Mouse (Mus musculus): ENCODE measurements around the gene Fam83e. TPM values are rescaled to one million over a fixed set of nuclear protein-coding genes. Genes with fewer than 3 reads are reported as not detected.

Fam83e gene
- polyA plus RNA-seq, 1 experiment from 2014 or later: 0.28 TPM

DNA sequence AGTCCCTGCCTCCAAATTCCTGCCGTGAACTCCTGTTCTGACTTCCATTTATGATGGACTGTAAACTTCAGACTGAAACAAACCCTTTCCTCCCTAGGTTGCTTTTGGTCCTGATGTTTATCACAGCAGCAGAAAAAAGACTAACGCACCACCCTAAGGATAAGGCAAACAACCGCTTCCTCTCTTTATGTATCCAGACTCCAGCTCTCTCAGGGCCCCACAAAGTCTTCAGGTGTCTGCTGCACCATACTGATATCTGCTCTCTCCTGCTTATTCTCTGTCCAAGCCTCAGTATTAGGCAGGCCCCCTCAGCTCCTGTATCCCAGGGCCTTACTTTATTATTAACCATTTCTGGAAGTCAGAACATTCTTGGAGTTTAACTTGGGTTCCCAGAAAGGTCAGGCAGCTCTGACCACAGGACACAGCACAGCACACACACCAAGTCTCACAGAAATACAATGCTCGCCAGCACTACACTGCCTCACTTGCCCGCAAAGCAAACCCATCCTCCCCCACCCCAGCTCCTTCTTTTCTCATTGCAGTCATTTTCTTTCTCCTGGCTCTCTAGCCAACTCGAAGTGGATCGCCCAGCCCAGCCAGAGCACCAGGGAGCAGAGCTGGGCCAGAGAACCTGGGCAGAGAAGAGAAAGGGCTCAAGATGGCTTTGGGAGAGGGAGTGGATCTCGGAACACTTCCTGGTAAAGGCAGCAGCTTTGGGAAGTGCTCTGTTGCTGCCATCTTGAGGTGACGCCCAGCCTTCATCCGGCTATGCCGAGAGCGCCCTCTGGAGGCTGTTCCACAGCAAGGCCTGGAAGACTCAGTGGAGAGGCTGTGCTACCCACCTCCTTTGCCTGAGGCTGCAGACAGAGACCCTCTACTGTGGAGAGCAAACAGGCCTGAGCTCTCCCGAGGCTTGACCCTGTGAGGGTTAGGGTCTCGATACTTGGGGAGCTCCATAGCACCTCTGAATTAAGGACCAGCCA lies 38.6 kb upstream of the Fam83e start:
- Histone ChIP-seq H3K27me3 (ENCODE audit: insufficient read depth, low read length) (no peaks in the 10 kb centered on the region), H3K4me3 (replicated peaks; ENCODE audit: low read depth, low read length) (no peak overlapping the region), H3K9ac (ENCODE audit: low read depth, low read length) (peak overlapping the region; percentile 42; the same call in 1 of the 2 replicates), H3K27ac (peak overlapping the region; percentile 77), H3K36me3 (ENCODE audit: insufficient read depth, low read length) (no peaks in the 10 kb centered on the region), H3K4me1 (replicated peaks; ENCODE audit: insufficient read depth, low read length) (peaks cover 18% of the 10 kb centered on the region), H3K9me3 (replicated peaks; ENCODE audit: low read length) (no peaks in the 10 kb centered on the region), H3K4me2 (ENCODE audit: low read length) (peak overlapping the region; percentile 38; the same call in 1 of the 2 replicates)
- ATAC-seq (replicated peaks; ENCODE audit: low FRiP score, low read depth): peak; percentile 53
- peak; percentile 100 for TF ChIP-seq CTCF (IDR thresholded peaks at IDR 0.05; ENCODE audit: low read depth)
- peak; percentile 97 for DNase-seq (ENCODE audit: low spot score)
- WGBS: 24% methylated on average over 14 of the region's 14 CpGs

DNA sequence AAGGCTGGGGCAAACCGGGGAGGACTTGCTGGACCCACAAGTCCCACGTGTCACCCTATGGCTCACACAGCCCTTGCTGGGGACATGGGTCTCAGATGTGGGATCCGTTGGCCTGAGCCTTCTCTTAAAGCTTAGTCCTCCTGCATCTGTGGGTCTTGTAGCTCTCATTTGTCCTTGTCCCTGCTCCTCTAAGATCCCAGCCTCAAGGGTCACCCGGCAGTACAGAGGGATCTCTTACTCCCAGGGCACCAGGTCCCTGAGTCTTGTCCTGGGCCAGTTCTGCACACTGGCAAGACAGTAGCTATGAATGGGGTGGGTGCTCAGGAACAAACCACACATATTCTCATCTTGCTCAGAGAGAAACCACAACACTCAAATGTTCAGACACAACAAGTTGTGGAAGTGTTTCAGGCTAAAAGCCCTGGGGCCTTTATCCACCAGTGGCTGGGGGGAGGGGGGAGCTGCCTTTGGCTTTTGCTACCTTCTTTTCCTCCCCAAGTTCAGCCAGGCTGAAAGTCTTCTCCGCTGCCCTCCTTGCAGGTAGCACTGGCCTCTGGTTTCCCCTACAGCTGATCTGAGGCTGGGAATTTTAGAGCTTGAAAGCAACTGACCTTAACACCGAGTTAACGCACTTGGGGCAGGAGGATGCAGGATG lies 37.5 kb upstream of the Fam83e start, which contains the start of gene Ntn5:
Ntn5 (plus strand) TSS at position 627 of the 655 bp plus-strand sequence.
- Histone ChIP-seq H3K27ac (no peak within 1 kb of the TSS), H3K36me3 (ENCODE audit: insufficient read depth, low read length) (no peaks in the 10 kb centered on the region), H3K9me3 (replicated peaks; ENCODE audit: low read length) (no peaks in the 10 kb centered on the region), H3K27me3 (ENCODE audit: insufficient read depth, low read length) (no peaks in the 10 kb centered on the region), H3K4me1 (replicated peaks; ENCODE audit: insufficient read depth, low read length) (peaks cover 18% of the 10 kb centered on the region), H3K4me2 (ENCODE audit: low read length) (no peak within 1 kb of the TSS), H3K9ac (ENCODE audit: low read depth, low read length) (no peak within 1 kb of the TSS), H3K4me3 (replicated peaks; ENCODE audit: low read depth, low read length) (no peak within 1 kb of the TSS)
- no peak for DNase-seq (ENCODE audit: low spot score)
- ATAC-seq (replicated peaks; ENCODE audit: low FRiP score, low read depth): no peak
- 65% methylated on average over 7 of the region's 7 CpGs for WGBS
- no peak for TF ChIP-seq CTCF (IDR thresholded peaks at IDR 0.05; ENCODE audit: low read depth)

DNA sequence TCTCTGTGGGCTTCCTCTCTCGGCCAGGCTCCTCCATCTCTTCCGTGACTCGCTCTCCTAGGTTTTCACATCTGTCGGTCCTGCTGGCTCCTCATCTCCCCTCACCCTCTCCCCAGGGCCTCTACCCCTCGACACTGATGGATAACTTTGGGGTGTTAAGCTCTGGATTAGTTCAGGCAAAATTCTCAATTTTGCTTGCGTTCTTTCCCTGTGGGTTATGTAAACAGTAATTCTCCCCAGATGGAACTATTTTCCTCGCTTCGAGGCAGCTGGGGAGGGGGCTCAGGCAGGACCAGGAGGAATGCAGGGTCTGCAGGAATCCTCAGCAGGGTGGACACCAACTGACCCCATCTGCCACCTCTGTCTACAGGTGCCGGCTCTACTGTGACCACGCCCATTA lies 35.2 kb upstream of the Fam83e start:
- Histone ChIP-seq H3K9me3 (replicated peaks; ENCODE audit: low read length) (no peaks in the 10 kb centered on the region), H3K27ac (no peak overlapping the region), H3K9ac (ENCODE audit: low read depth, low read length) (no peak overlapping the region), H3K4me1 (replicated peaks; ENCODE audit: insufficient read depth, low read length) (peaks cover 16% of the 10 kb centered on the region), H3K27me3 (ENCODE audit: insufficient read depth, low read length) (no peaks in the 10 kb centered on the region), H3K4me3 (replicated peaks; ENCODE audit: low read depth, low read length) (no peak overlapping the region), H3K36me3 (ENCODE audit: insufficient read depth, low read length) (no peaks in the 10 kb centered on the region), H3K4me2 (ENCODE audit: low read length) (no peak overlapping the region)
- no peak for TF ChIP-seq CTCF (IDR thresholded peaks at IDR 0.05; ENCODE audit: low read depth)
- WGBS: 50% methylated on average over 10 of the region's 10 CpGs
- DNase-seq (ENCODE audit: low spot score): no peak
- ATAC-seq (replicated peaks; ENCODE audit: low FRiP score, low read depth): no peak

DNA sequence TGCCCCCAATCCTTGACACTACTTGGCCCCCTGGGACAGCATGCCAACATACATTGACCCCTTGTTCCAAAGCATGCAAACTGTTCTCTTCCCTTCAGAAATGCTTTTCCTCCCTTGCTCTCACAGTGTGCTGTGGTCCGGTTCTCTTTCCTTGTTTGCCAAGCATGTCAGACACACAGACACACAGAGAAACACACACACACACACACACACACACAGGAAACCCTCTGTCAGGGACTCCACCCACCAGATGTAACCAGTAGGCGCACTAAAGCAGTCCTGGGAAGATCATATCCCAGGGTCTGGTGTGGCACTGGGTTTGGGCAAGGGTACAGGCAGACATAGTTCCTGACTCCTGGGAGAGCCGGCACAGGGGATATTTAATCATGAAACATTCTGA lies 34.2 kb upstream of the Fam83e start:
- ATAC-seq (replicated peaks; ENCODE audit: low FRiP score, low read depth): no peak
- no peaks in the 10 kb centered on the region for H3K27me3 ChIP-seq (ENCODE audit: insufficient read depth, low read length)

DNA sequence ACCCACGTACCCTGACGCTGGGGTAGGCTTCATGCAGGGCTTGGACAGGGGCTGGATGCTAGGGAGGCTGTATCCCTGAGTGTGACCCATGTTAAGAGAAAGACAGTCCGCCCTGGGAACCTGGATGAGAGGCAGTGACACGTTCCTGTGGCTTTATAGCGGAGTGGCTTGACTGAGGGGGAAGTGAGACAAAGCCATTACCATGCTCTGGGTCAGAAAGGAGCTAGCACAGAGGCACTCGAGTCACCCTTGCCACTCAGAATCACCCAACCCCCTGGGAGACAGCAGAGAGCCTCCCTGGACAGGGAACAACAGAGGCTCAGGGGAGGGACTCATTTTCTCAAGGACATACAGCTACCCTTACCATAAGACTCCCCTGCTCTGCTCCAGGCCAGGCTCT lies 31.9 kb upstream of the Fam83e start:
- H3K9ac ChIP-seq (ENCODE audit: low read depth, low read length): no peak overlapping the region

More for the DNA sequence above, 34.2 kb upstream of the Fam83e start:
- Histone ChIP-seq H3K27ac (no peak overlapping the region), H3K9ac (ENCODE audit: low read depth, low read length) (no peak overlapping the region), H3K9me3 (replicated peaks; ENCODE audit: low read length) (no peaks in the 10 kb centered on the region), H3K4me3 (replicated peaks; ENCODE audit: low read depth, low read length) (no peak overlapping the region), H3K4me1 (replicated peaks; ENCODE audit: insufficient read depth, low read length) (peaks cover 16% of the 10 kb centered on the region), H3K36me3 (ENCODE audit: insufficient read depth, low read length) (no peaks in the 10 kb centered on the region), H3K4me2 (ENCODE audit: low read length) (no peak overlapping the region)
- TF ChIP-seq CTCF (IDR thresholded peaks at IDR 0.05; ENCODE audit: low read depth): no peak
- DNase-seq (ENCODE audit: low spot score): no peak
- WGBS: 68% methylated on average over 3 of the region's 3 CpGs

DNA sequence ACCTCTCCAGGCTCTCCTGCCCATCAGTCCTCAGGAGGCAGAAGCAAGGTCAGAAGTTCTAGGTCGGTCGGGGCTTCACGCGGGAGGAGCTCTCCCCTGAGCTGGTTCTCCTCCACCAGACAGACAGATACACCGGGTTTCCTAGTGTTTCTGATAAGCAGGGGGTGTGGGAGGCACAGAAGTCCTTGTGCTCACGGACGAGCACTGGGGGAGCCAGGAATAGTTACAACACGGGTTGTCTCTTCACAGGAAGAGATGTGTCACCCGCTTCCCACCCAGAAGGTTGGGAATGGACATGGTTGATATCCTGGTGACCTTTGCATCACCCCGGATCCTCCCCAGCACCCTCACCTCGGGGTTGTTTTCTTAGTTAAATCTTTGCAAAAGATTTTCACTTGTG lies 31.2 kb upstream of the Fam83e start:
- Histone ChIP-seq H3K27me3 (ENCODE audit: insufficient read depth, low read length) (no peaks in the 10 kb centered on the region), H3K4me3 (replicated peaks; ENCODE audit: low read depth, low read length) (no peak overlapping the region), H3K9me3 (replicated peaks; ENCODE audit: low read length) (no peaks in the 10 kb centered on the region), H3K9ac (ENCODE audit: low read depth, low read length) (0 out of 2 replicates have a peak overlapping the region, but pooled peaks have one; percentile 20), H3K36me3 (ENCODE audit: insufficient read depth, low read length) (no peaks in the 10 kb centered on the region), H3K4me2 (ENCODE audit: low read length) (no peak overlapping the region), H3K27ac (no peak overlapping the region), H3K4me1 (replicated peaks; ENCODE audit: insufficient read depth, low read length) (0 out of 2 replicates have a peak, but pooled peaks cover 8% of the 10 kb centered on the region)
- 29% methylated on average over 11 of the region's 11 CpGs for WGBS
- TF ChIP-seq CTCF (IDR thresholded peaks at IDR 0.05; ENCODE audit: low read depth): no peak
- no peak for ATAC-seq (replicated peaks; ENCODE audit: low FRiP score, low read depth)
- no peak for DNase-seq (ENCODE audit: low spot score)

More for the DNA sequence above, 31.9 kb upstream of the Fam83e start:
- Histone ChIP-seq H3K4me1 (replicated peaks; ENCODE audit: insufficient read depth, low read length) (0 out of 2 replicates have a peak, but pooled peaks cover 8% of the 10 kb centered on the region), H3K4me2 (ENCODE audit: low read length) (no peak overlapping the region), H3K9me3 (replicated peaks; ENCODE audit: low read length) (no peaks in the 10 kb centered on the region), H3K27ac (no peak overlapping the region), H3K36me3 (ENCODE audit: insufficient read depth, low read length) (no peaks in the 10 kb centered on the region), H3K4me3 (replicated peaks; ENCODE audit: low read depth, low read length) (no peak overlapping the region), H3K27me3 (ENCODE audit: insufficient read depth, low read length) (no peaks in the 10 kb centered on the region)
- ATAC-seq (replicated peaks; ENCODE audit: low FRiP score, low read depth): no peak
- DNase-seq (ENCODE audit: low spot score): no peak
- no peak for TF ChIP-seq CTCF (IDR thresholded peaks at IDR 0.05; ENCODE audit: low read depth)
- WGBS: 44% methylated on average over 6 of the region's 6 CpGs

All from kidney, postnatal 0 days (tissue).